Mouse (Mus musculus): ENCODE results near the gene Polr2e. TPM values are rescaled to one million over a fixed set of nuclear protein-coding genes. Genes with fewer than 3 reads are reported as not detected.

The Polr2e gene
- polyA plus RNA-seq, 1 experiment from 2014 or later: 265 TPM

DNA sequence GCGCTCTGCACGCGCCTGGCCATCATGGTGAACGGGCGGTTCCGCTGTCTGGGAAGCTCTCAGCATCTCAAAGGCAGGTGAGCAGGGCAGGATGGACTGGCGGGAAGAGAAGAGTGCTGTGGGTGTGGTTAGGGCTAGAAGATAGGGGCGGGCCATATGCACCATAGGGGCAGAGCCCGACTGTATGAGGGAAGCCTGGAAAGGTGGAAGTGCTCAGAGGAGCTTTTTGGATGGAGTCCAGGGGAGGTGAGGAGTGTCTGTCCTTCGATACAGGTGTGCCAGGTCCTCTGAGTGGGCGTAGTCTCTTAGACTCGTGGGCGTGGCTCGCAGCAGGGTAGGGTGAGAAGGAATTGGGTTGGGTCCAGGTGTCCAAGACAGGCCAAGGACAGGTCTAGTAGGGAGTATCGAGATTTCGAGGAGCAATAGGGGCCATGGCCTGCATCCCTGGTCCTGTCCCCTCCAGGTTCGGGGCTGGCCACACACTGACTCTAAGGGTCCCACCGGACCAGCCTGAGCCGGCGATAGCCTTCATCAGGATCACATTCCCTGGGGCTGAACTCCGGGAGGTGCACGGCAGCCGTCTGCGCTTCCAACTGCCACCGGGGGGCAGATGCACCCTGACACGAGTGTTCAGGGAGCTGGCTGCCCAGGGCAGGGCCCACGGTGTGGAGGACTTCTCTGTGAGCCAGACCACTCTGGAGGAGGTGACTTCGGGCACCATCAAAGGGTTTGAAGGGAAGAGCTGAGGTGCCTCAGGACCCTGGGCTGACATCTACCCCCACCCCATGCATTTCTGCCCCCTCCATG lies 24.9 kb downstream of the Polr2e start:
- H3K4me1 ChIP-seq: peaks cover 18% of the 10 kb centered on the region
- H3K9ac ChIP-seq: 0 out of 2 replicates have a peak overlapping the region, but pooled peaks have one; percentile 38
- H3K27me3 ChIP-seq: peaks cover 76% of the 10 kb centered on the region
- peaks cover 9% of the 10 kb centered on the region for H3K9me3 ChIP-seq
- H3K4me3 ChIP-seq: no peak overlapping the region
- WGBS: 21% methylated on average over 28 of the region's 28 CpGs
- no peak overlapping the region for H3K4me2 ChIP-seq
- H3K36me3 ChIP-seq: peaks cover 18% of the 10 kb centered on the region
- no peak for ATAC-seq (ENCODE audit: insufficient number of reproducible peaks, insufficient read depth, low FRiP score, low TSS enrichment, low read depth)
- no peak overlapping the region for H3K27ac ChIP-seq

DNA sequence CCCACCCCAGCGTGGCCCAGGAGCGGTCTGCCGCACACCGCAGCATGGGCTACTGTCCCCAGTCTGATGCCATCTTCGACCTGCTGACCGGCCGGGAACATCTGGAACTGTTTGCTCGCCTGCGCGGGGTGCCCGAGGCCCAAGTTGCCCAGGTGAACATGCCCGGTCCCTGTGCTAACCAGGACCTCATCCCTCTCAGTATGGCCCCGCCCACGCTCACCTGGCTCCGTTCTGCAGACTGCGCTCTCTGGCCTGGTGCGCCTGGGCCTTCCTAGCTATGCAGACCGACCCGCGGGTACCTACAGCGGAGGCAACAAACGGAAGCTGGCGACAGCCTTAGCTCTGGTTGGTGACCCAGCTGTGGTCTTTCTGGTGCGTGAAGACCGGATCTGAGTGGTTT lies 26.0 kb downstream of the Polr2e start:
- Histone ChIP-seq H3K36me3 (peaks cover 20% of the 10 kb centered on the region), H3K9me3 (peaks cover 9% of the 10 kb centered on the region), H3K4me1 (peaks cover 7% of the 10 kb centered on the region), H3K27me3 (peaks cover 65% of the 10 kb centered on the region), H3K27ac (no peak overlapping the region), H3K4me2 (no peak overlapping the region), H3K4me3 (peak overlapping the region; percentile 1; the same call in 1 of the 2 replicates), H3K9ac (no peak overlapping the region)
- WGBS: 22% methylated on average over 25 of the region's 25 CpGs
- ATAC-seq (ENCODE audit: insufficient number of reproducible peaks, insufficient read depth, low FRiP score, low TSS enrichment, low read depth): no peak

DNA sequence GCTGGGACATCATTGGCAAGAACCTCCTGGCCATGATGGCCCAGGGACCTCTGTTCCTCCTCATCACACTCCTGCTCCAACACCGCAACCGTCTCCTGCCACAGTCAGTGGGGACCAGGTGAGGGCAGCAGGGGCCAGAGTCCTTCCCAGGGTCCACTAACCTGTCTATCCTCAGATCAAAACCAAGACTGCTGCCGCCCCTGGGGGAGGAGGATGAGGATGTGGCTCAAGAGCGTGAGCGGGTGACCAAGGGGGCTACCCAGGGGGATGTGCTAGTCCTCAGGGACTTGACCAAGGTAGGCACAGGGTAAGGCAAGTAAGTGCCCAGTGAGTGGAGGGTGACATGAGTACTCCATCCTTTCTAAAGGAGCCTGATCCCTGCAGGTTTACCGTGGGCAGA lies 27.9 kb downstream of the Polr2e start:
- 88% methylated on average over 6 of the region's 6 CpGs for WGBS
- H3K4me1 ChIP-seq: peaks cover 6% of the 10 kb centered on the region; the same call in 1 of the 2 replicates
- peaks cover 9% of the 10 kb centered on the region for H3K9me3 ChIP-seq
- peaks cover 53% of the 10 kb centered on the region for H3K27me3 ChIP-seq
- H3K4me3 ChIP-seq: no peak overlapping the region
- no peak for ATAC-seq (ENCODE audit: insufficient number of reproducible peaks, insufficient read depth, low FRiP score, low TSS enrichment, low read depth)
- H3K4me2 ChIP-seq: no peak overlapping the region
- H3K36me3 ChIP-seq: peaks cover 20% of the 10 kb centered on the region
- H3K27ac ChIP-seq: no peak overlapping the region
- no peak overlapping the region for H3K9ac ChIP-seq

DNA sequence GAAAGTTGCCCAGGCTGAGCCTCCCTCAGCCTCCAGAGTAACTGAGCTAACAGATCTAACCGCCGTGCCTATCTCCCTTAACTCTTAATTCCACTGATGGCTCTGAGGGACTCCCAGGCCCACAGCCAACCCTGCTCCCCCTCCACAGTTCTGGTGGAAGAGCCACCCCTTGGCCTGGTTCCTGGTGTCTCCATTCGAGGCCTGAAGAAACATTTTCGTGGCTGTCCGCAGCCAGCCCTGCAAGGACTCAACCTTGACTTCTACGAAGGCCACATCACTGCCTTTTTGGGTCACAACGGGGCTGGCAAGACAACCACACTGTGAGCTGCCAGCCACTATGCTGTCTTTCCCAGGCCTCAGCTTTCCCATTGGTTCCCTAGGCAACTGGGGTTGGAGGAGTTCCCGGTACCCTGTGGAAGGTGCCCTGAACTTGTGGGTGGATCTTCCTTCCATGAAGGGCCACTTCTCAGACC lies 35.3 kb downstream of the Polr2e start:
- ATAC-seq (ENCODE audit: insufficient number of reproducible peaks, insufficient read depth, low FRiP score, low TSS enrichment, low read depth): no peak
- Histone ChIP-seq H3K9me3 (no peaks in the 10 kb centered on the region), H3K27me3 (peaks cover 23% of the 10 kb centered on the region), H3K4me1 (peaks cover 23% of the 10 kb centered on the region), H3K36me3 (no peaks in the 10 kb centered on the region; the same call in 1 of the 2 replicates), H3K4me3 (no peak overlapping the region), H3K4me2 (no peak overlapping the region), H3K27ac (no peak overlapping the region), H3K9ac (no peak overlapping the region)
- WGBS: 92% methylated on average over 8 of the region's 8 CpGs

DNA sequence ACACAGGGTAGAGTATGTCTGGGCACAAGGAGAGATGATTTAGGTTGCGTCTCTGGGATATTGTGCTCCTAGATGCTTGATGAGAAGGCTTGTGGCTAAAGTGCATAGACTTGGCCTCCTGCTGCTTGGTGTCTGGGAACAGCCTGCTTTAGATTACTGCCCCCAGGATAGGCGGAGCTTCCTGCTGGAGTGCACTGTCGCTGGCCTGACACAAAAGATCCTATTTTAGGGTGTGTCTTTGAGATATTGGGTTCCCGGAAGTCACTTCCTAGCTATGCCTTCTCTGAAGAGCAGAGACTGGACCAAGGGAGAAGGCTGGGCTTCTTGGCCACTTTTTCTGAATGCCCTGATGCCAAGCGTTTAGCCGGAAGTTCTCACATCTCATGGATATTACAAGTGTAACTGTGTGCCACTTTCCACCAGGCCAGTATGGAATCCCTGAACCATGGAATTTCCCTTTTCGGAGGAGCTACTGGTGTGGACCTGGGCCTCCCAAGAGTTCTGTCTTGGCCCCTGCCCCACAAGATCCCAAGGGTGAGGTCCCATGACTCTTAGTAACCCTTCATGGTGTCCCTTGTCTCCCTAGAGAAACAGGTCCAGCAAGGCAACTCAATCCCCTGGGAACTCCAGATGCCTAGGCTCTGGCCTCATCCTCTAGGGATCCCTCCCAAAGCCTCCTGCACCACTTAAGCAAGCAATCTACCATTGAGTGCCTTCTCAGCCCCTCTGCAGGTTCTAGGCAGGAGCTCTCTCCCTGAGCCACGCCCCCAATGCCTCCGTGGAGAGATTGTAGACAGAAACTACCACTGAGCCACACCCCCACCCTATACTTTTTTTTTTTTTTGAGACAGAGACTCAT lies 36.0 kb downstream of the Polr2e start:
- Histone ChIP-seq H3K27ac (peak overlapping the region; percentile 14; the same call in 1 of the 2 replicates), H3K9ac (peak overlapping the region; percentile 51; the same call in 1 of the 2 replicates), H3K4me3 (no peak overlapping the region), H3K9me3 (no peaks in the 10 kb centered on the region), H3K4me1 (peaks cover 23% of the 10 kb centered on the region), H3K4me2 (peak overlapping the region; percentile 14), H3K27me3 (peaks cover 28% of the 10 kb centered on the region), H3K36me3 (no peaks in the 10 kb centered on the region; the same call in 1 of the 2 replicates)
- 48% methylated on average over 9 of the region's 9 CpGs for WGBS
- no peak for ATAC-seq (ENCODE audit: insufficient number of reproducible peaks, insufficient read depth, low FRiP score, low TSS enrichment, low read depth)

DNA sequence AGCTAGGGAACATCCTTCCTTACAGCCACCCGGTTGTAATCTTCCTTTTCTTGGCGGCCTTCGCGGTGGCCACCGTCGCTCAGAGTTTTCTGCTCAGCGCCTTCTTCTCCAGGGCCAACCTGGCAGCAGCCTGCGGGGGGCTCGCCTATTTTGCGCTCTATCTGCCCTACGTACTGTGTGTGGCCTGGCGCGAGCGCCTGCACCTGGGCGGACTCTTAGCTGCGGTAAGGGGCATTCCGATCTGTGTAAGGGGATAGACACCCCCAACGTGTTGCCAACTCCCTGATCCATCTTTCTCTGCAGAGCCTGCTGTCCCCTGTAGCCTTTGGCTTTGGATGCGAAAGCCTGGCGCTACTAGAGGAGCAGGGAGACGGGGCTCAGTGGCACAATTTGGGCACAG lies 36.8 kb downstream of the Polr2e start:
- Histone ChIP-seq H3K36me3 (no peaks in the 10 kb centered on the region), H3K9me3 (no peaks in the 10 kb centered on the region), H3K4me1 (peaks cover 28% of the 10 kb centered on the region), H3K27ac (0 out of 2 replicates have a peak overlapping the region, but pooled peaks have one; percentile 16), H3K27me3 (peaks cover 36% of the 10 kb centered on the region), H3K4me3 (no peak overlapping the region), H3K9ac (peak overlapping the region; percentile 51; the same call in 1 of the 2 replicates), H3K4me2 (peak overlapping the region; percentile 14)
- ATAC-seq (ENCODE audit: insufficient number of reproducible peaks, insufficient read depth, low FRiP score, low TSS enrichment, low read depth): no peak
- 25% methylated on average over 21 of the region's 21 CpGs for WGBS

DNA sequence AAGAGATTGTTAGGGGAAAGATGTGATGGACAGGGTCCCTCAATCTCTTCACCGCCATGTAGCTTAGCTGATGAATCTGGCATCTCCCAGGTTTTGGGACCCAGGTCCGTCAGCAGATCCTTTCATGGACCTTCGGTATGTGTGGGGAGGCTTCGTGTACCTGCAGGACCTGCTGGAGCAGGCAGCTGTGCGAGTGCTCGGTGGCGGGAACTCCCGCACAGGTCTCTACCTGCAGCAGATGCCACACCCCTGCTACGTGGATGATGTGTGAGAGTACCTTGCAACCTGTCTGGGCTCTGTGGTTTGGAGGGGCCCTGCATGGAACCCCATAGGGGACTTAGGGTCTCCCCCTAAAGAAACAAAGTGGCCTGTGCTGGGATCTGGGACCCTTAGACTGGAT lies 37.6 kb downstream of the Polr2e start:
- no peaks in the 10 kb centered on the region for H3K36me3 ChIP-seq
- no peak overlapping the region for H3K27ac ChIP-seq
- H3K9me3 ChIP-seq: no peaks in the 10 kb centered on the region
- no peak for ATAC-seq (ENCODE audit: insufficient number of reproducible peaks, insufficient read depth, low FRiP score, low TSS enrichment, low read depth)
- 69% methylated on average over 9 of the region's 9 CpGs for WGBS
- H3K27me3 ChIP-seq: peaks cover 40% of the 10 kb centered on the region
- H3K9ac ChIP-seq: no peak overlapping the region
- no peak overlapping the region for H3K4me2 ChIP-seq
- no peak overlapping the region for H3K4me3 ChIP-seq
- peaks cover 32% of the 10 kb centered on the region for H3K4me1 ChIP-seq

DNA sequence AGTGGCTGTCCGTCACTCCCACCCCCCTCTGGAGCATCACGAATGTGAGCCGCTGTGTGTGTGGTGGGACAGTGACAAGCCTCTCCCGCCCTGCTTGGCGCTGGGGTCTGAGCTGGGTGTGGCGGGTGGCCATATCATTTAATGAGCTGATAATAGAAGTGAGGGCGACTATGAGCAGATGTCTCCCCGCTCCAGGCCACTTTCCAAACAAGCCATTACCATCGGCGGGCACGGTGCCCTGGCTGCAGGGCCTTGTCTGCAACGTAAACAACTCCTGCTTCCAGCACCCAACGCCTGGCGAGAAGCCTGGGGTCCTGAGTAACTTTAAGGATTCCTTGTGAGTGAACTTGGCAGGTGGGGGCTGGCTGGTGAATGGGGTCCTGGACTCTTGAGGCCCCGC lies 41.8 kb downstream of the Polr2e start:
- peaks cover 34% of the 10 kb centered on the region for H3K27me3 ChIP-seq
- 6% methylated on average over 15 of the region's 15 CpGs for WGBS

DNA sequence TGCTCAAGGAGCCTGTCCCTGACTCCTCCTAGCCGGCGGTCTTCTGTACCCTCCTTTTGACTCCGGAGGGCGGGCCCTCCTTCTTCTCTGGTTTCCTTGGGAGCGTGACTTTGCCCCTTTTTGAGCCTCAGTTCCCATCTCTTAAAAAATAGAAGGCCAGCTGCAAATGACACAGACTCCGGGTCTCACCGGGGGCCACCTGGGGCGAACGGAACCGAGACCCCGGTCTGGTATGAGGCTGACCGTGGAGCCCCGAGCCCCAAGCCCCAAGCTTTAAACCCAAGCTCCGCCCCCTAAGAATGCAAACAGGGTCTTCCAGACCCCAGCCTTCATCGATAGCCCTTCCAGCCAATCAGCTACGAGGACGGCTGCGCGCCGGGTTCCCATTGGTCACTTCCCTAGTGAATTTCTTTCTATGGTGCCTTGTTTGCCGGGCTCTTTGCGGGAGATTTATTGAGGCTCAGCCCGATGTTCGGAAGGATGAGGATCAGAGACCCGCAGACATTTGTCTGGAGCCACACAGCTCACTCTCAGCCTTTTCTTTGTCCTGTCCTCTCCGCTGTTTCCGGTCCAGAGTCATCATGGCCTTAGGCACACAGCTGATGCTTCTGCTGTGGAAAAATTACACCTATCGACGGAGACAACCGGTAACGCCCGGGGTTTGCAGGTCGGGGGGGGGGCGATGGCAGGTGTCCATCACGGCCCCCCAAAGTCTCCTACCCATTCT lies 42.4 kb downstream of the Polr2e start:
- peak overlapping the region; percentile 51 for H3K4me3 ChIP-seq
- no peaks in the 10 kb centered on the region for H3K9me3 ChIP-seq
- peaks cover 28% of the 10 kb centered on the region for H3K27me3 ChIP-seq
- peak overlapping the region; percentile 82 for H3K4me2 ChIP-seq
- H3K9ac ChIP-seq: peak overlapping the region; percentile 64
- peaks cover 16% of the 10 kb centered on the region for H3K4me1 ChIP-seq
- peak; percentile 45; the same call in 1 of the 2 replicates for ATAC-seq (ENCODE audit: insufficient number of reproducible peaks, insufficient read depth, low FRiP score, low TSS enrichment, low read depth)
- peaks cover 31% of the 10 kb centered on the region for H3K36me3 ChIP-seq
- H3K27ac ChIP-seq: peak overlapping the region; percentile 66
- WGBS: under 1% methylated on average over 35 of the region's 35 CpGs

More for the DNA sequence above, 41.8 kb downstream of the Polr2e start:
- H3K4me3 ChIP-seq: peak overlapping the region; percentile 51
- H3K4me2 ChIP-seq: peak overlapping the region; percentile 82
- H3K4me1 ChIP-seq: peaks cover 20% of the 10 kb centered on the region
- H3K27ac ChIP-seq: no peak overlapping the region
- ATAC-seq (ENCODE audit: insufficient number of reproducible peaks, insufficient read depth, low FRiP score, low TSS enrichment, low read depth): no peak
- H3K36me3 ChIP-seq: peaks cover 25% of the 10 kb centered on the region
- peak overlapping the region; percentile 2; the same call in 1 of the 2 replicates for H3K9ac ChIP-seq
- H3K9me3 ChIP-seq: no peaks in the 10 kb centered on the region

DNA sequence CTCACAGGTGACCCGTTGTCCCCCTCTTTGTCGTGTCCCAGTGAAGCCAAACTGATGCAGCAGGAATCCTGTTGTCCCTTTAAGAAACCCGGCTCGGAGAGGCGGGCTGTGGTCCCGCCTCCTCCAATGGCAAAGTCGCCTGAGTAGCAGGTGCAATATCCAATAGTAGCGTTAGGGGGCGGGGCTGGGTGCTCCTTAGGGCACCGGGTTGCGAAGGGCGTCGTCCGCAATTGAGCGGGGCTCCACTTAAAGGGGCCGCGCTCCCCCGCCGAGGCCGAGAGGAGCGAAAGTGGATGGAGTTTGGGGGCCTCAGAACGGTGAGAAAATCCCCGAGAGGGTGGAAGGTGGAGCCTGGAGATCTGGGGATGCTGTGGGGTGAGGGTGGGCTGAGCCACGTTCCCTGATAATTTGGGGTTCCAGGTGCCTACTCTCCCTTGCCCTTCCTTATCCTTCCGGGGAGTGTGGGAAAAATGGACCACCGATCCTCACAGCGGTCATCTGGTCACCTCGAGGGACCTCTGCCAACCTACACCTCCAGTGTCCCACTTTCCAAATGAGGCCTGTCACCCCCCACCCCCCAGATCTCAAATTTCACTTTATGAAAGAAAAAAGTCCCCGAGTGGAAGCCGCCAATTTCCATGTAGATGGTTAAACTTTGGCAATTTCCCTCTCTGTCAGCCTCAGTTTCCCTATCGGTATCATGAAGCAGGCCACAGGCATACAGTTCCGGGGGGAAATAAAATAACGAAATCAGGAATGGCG lies 43.1 kb downstream of the Polr2e start, which contains the start of gene Abca7:
TSS of gene Abca7 (plus strand) at position 223 of the 762 bp plus-strand sequence.
- Histone ChIP-seq H3K9ac (peak within 1 kb of the TSS; percentile 64), H3K27ac (peak within 1 kb of the TSS; percentile 66), H3K9me3 (peaks cover 3% of the 10 kb centered on the region; the same call in 1 of the 2 replicates), H3K4me2 (peak within 1 kb of the TSS; percentile 82), H3K36me3 (peaks cover 39% of the 10 kb centered on the region), H3K27me3 (peaks cover 21% of the 10 kb centered on the region), H3K4me3 (peak within 1 kb of the TSS; percentile 51), H3K4me1 (peaks cover 16% of the 10 kb centered on the region)
- under 1% methylated on average over 34 of the region's 34 CpGs for WGBS
- ATAC-seq (ENCODE audit: insufficient number of reproducible peaks, insufficient read depth, low FRiP score, low TSS enrichment, low read depth): peak; percentile 68; the same call in 1 of the 2 replicates

All from embryonic facial prominence, embryonic 13.5 days (tissue).